Mouse (Mus musculus) cortical plate, adult 2 months (tissue): Measurements from ENCODE around the gene Mpeg1.

Source experiments
- CTCF ChIP-seq: fragments of 200-500 bp; IDR thresholded peaks from 2 replicates; pipeline ENCODE4 v1.5.1; 2011; ENCODE audit warnings: mild to moderate bottlenecking, control low read depth, low read length; ENCODE audit not compliant: insufficient read depth; ENCODE audit errors: extremely low read depth
- POLR2A ChIP-seq: fragments of 200-500 bp; IDR thresholded peaks from 2 replicates; pipeline ENCODE4 v1.6.1; 2011; ENCODE audit warnings: mild to moderate bottlenecking, low read length, control low read depth; ENCODE audit not compliant: insufficient read depth; ENCODE audit errors: extremely low read depth

DNA sequence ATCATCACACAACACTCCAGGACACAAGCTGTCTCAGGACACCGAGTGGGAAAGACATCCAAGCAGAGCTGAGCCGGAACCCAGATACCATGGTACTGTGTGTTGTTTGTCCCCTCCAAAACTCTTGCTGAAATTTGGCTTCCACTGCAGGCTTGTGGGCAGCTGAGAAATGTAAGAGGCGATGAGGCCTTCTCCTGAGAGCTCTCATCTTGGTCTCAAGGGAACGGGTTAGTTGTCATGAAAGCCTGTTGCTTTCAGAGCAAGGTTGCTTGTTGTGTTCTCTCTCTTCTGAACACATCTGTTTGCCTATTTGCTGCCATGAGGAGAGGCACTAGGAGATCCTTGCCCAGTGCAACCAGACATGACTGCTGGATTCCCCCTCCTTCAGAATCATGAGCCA is 13.4 kb downstream of the Mpeg1 start:
- TF ChIP-seq POLR2A (no peak), CTCF (no peak)
